Mouse (Mus musculus): ENCODE measurements around the gene Tbc1d24.
"Not testable (repeated sequence)": the region's sequence is repeated elsewhere in the genome, so short reads cannot be mapped to it uniquely, and the experiment has no call there.

The Tbc1d24 gene

GRCm38 (mm10) chr17:24141425-24141920, 63.9 kb downstream of the Tbc1d24 start:
- peak; percentile 96 for DNase-seq

GRCm38 (mm10) chr17:24140845-24141424, 64.4 kb downstream of the Tbc1d24 start:
- DNase-seq, result no peak

GRCm38 (mm10) chr17:24139968-24140367, 65.4 kb downstream of the Tbc1d24 start:
- no peak for DNase-seq

GRCm38 (mm10) chr17:24139256-24139655, 66.1 kb downstream of the Tbc1d24 start:
- no peak for DNase-seq

GRCm38 (mm10) chr17:24137226-24137880, 68.0 kb downstream of the Tbc1d24 start:
- no peak for DNase-seq

- DNase-seq, result no peak
Measured at GRCm38 (mm10) chr17:24134062-24134461, 71.3 kb downstream of the Tbc1d24 start.

- DNase-seq, result not testable (repeated sequence)
Measured at GRCm38 (mm10) chr17:24132919-24133318, 72.4 kb downstream of the Tbc1d24 start.

- no peak for DNase-seq
Measured at GRCm38 (mm10) chr17:24131570-24131969, 73.8 kb downstream of the Tbc1d24 start.

GRCm38 (mm10) chr17:24129246-24129645, 76.1 kb downstream of the Tbc1d24 start:
- DNase-seq, result not testable (repeated sequence)

- DNase-seq, result no peak
Measured at GRCm38 (mm10) chr17:24127592-24127991, 77.8 kb downstream of the Tbc1d24 start.

- DNase-seq, result no peak
Measured at GRCm38 (mm10) chr17:24126801-24127200, 78.6 kb downstream of the Tbc1d24 start.
